Mouse (Mus musculus) 3134 (cell line): ENCODE data around the gene Slc10a7.
A peak's percentile ranks its signal among the peaks of the same experiment; 100 is the strongest.

Experiments used
- DNase-seq: peaks from one replicate; pipeline ENCODE4 v3.0.0-alpha.2; 2011; ENCODE audit warnings: low spot score; ENCODE audit not compliant: insufficient read length; ENCODE audit errors: extremely low read depth

Gene Slc10a7

GRCm38 (mm10) chr8:78611019-78611418, 101.9 kb downstream of the Slc10a7 start:
- DNase-seq: no peak

DNA sequence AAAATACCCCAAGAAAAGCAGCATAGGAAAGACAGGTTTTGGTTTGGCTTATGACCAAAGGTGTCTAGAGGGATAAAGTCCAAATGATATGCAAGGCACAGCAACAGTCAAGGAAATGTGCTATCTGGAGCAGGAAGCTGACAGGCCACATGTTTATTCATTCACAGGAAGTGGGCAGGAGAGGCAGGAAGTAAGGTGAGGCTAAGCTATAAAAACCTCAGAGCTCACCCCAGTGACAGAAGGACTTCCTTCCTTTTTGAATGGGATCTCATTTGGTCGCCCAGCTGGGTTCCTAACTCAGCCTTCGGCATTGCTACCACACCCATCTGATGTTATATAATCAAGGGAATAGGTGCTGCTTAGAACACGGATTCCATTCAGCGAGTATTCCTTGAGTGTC, 113.2 kb downstream of the Slc10a7 start:
- no peak for DNase-seq

DNA sequence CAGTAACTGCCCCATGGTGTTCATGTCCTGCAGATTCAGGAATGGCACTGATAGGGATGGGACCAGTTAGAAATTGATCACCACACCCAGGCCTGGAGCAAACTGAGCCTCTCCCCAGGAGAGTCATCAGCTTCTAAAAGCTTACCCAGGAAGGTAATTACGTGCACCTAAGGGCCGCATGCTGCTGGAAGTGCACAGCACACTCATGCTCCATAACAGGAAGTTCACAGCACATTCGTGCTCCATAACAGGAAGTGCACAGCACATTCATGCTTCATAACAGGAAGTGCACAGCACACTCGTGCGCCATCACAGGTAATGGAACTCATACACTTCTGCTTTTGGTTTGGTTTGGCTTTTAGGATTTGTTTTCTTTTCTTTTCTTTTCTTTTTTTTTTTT, 114.8 kb downstream of the Slc10a7 start:
- no peak for DNase-seq

DNA sequence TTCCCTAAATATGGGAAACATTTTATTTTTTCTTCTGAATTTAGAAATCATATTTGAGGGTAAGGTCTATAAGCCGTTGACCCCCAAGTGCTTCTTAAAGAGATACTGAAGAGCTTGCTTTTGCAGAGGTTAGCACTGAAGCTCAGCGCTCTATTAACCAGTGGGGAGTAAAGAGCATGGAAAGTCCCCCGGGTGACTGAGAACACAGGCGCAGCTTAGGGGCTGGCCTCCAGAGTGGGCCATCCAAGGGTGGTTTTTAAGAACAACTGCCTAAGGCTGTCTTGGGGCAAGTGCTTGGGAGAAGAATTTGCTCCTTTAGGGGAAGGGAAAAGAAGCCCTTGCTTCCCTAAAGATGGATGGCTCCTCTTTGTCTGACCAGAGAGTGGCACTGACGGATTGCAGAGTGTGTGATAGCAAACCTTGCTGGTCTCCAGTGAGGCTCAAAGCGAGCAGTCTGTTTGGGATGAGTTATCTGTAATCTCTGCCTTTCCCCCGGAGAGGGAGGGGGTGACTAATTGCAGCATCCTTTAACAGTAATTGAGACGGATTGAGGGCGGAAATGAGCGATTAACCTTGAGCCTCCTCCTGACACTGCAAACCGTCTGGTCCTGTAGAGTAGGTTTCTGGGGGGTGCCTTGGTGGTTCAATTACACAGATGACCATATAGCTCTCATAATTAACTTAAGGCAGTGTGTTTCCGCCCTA, 115.7 kb downstream of the Slc10a7 start:
- DNase-seq: no peak

DNA sequence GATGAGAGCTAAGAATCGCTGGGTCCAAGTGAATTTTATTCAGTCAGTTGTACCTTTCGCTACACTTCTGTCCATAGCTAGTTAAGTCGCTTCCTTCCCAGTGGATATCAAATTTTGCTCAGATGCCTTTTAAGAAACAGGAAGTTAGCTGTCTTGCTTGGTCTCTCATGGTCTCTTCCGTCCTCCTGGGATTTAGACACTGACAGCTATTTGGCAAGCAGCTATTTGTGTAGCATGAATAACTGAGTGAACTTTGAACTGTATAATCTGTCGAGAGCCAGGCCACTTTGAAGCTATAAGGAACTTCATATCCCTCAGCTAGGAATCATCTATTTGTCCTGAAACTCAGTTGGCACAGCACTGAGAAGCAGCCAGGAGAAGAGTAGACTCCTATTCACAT, 117.5 kb downstream of the Slc10a7 start:
- DNase-seq: no peak

DNA sequence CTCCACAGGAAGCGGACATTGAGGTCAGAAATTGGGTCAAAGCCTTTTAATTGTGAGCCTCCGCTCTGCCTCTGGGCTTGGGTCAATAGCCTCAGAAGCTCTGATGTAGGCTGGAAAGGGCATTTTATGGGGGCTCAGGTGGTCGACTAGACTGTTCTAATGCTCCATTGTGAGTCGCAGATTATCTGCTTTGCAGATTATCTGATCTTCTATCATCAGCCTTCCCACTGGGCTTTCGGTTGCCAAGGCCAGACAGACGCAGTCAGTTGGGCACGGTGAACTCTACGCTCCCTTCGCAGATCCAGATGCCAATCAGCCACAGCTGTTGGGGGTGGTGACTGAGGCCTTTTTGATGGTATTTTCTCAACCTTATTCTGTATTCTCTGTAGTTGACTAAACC, 118.6 kb downstream of the Slc10a7 start:
- DNase-seq: no peak

GRCm38 (mm10) chr8:78630414-78631164, 121.4 kb downstream of the Slc10a7 start:
- DNase-seq: no peak

GRCm38 (mm10) chr8:78633012-78633411, 123.9 kb downstream of the Slc10a7 start:
- no peak for DNase-seq

DNA sequence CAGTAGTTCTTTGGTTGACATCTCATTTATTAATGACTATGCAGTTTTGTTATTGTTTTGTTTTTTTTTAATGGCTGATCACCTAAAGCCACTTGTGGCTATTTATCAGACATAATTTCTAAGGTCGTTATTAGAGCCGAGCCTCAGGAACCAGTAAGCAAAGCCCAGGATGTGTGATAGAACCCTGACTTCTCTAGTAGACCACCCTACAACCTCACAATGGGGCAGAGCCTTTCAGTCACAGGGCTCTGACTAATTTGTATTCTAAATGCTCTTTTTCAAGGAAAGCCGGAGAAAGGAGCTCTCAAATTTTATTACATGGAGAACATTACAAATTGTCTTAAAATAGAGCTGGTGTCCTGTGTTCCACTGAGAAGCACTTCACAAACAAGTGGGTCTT, 124.9 kb downstream of the Slc10a7 start:
- no peak for DNase-seq

DNA sequence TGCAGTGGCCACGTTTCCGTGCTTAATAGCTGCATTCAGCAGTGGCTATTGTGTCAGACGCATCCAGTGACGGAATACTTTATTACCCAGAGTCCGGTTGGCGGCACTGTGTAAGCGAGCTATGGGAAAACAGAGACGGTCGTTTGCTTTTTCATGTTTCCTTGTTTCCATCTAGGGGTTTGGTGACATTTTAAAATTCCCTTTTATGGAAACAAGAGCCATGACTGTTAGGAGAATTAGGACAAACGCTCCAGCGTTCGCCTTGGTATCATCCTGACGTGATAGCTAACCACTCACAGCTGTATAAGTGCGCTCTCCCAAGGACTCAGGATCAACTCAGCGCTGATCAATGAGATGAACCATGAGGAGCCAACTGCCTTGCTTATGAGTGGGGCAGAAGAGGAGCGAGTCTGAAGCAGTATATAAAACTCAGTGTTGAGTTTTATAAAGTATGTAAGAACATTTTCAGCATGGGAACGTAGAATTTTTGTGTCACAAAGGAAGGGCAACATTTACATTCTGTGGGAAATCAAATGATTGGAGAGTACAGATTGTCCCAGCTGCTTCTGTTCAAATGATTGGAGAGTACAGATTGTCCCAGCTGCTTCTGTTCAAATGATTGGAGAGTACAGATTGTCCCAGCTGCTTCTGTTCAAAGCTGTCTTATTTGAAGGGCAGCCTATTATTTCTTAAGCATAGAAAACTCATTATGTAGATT, 125.5 kb downstream of the Slc10a7 start:
- no peak for DNase-seq

GRCm38 (mm10) chr8:78635241-78635771, 126.2 kb downstream of the Slc10a7 start:
- DNase-seq: no peak

DNA sequence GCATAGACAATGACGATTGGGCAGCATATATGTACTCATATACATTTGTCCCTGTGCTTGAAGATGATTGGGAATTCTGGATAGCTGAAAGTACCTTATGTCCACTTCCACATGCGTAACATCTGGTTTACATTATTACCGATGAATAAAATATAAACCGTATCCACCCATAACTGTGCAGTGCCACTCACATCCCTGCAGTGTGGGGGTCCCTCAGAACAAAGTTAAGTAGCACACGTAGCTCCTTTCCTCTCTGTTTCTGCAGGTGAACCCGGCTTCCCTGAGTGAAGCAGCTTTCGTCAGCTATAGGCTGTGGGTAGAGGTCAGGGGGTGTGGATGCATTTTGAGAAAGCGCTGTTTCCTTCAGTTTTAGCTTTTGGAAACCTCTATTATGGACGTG, 132.8 kb downstream of the Slc10a7 start:
- DNase-seq: no peak

DNA sequence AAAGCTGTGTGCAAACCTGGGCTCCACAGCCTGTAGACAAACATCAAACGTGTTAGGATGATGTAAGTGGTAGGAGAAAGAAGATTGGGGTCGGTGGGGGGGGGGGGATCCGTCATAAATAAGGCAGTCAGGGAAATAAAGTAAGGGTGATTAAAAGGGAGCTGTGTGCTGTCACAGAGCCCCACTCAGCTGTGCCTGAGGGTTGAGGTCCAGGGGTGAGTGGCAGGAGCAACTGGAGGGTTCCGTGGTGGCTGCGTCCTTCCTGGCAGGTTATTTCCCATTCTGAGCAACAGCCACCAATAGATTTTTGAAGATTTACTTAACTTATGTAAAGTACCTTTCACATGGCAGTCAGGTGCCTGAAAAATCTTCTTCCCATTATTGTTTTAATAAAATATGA, 133.2 kb downstream of the Slc10a7 start:
- no peak for DNase-seq

DNA sequence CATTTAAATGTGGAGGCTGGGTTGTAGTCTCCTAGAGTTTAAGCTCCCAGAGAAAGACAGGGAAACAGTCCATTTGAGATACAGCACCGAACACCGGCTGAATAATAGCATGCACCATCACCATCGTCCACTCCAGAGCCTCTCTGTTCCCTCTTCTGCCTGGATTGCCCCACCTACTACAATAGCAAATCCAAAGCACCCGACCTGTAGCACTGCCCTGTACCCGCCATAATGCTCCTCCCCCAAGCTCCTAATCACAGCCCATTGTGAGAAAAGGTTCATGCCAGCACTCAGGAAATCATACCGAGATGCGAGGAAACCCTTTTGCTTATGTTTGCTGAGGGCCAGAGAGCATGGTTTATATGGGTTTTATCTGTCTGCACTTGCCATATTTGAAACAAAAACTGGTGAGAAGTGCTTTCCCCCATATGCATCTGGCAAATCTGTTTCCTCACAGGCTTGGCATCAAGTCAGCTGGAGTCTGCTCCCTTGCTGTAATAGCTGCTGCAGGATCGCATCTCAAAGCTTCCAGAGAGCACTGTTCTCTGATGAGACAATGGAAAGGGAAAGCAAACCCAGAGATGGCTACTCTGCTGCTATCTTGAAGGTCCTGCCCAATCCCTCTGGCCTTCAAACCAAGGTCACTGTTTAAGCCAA, 138.0 kb downstream of the Slc10a7 start:
- no peak for DNase-seq

GRCm38 (mm10) chr8:78647846-78648245, 138.7 kb downstream of the Slc10a7 start:
- no peak for DNase-seq

DNA sequence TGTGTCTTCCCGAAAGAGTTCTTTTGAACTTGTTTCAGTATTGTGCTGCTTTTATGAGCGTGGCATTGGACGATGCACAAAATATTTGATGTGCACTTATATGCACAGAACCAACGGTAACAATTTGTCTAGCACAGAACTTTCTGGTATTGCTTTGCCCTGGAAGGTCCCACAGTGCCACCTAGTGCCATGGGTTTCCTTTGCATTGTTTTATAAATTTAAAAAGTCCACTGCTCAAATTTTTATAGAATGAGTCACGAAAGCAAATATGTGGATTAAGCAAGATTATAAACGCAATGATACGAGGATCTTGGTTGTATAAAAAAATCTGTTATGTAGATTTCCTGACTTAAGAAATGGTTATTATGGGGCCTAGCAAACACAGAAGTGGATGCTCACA, 139.8 kb downstream of the Slc10a7 start:
- DNase-seq: peak; percentile 37

GRCm38 (mm10) chr8:78651670-78652069, 142.5 kb downstream of the Slc10a7 start:
- DNase-seq: no peak

DNA sequence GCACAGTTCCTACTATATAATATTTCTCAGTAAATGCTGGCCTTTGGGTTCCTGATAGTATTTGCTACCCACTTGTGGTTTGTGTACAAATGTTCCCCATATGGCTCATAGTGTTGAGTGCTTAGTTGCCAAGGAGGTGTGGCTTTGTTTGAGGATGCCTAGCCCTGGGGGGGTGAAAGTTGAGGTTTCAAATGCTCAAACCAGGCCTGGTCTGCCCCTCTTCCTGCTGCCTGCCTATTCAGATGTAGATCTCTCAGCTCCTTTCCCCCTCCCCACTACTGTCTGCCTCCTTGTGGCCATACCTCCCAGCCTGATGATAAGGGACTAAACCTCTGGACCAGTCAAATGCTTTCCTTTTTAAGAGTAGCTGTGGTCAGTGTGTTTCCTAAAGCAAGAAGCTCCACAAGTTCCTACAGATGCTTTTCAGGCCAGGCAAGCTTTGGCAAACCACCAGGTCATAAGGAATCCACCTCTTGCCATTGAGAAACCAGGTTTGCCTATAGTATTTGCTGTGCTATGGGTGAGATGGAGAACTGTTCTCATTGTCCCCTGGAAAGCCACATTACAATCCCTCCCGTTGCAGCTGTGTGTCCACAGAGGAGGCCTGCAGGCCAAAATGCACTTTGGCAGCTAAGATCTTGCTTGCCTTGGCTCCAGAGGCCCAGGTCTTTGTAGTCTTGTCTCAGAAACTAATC, 146.4 kb downstream of the Slc10a7 start:
- no peak for DNase-seq

GRCm38 (mm10) chr8:78656700-78657370, 147.7 kb downstream of the Slc10a7 start:
- DNase-seq: peak; percentile 34

DNA sequence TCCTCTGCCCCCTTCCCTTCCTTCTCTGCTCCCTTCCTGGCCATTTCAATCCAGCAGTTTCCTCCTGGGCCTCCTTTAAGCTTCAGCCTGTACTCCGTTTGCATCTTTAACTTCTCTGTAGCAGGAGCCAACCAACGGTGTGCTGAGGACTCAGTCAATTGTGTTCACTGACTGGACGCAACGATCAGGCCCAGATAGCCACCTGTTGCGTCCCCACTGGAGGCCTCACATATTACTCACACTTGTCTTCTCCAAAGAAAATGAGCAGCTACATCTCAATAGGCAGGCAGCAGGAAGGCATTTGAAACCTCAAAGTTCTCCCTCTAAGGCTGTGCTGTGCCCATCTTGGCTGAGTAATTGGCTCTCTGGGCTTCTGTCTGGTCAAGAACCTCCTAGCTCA, 149.0 kb downstream of the Slc10a7 start:
- DNase-seq: no peak
